Mouse (Mus musculus) layer of hippocampus, postnatal 10 days (tissue): Measurements from ENCODE around the gene Olfr1410. TPM values are rescaled to one million over a fixed set of nuclear protein-coding genes. Genes with fewer than 3 reads are reported as not detected.

Experiments used
- DNase-seq, 2 experiments: peaks; one replicate each; pipeline ENCODE4 v3.0.0; 2021; ENCODE audit warnings: low spot score in 2 of 2
- long read RNA-seq: library from polyadenylated mRNA; stranded (forward); transcript quantifications from one replicate; pipeline ENCODE4 v2.0.0, GENCODE M21; 2023
- total RNA-seq, 2 experiments: library from RNA; stranded (reverse); gene quantifications; 2 replicates each; pipeline ENCODE4 v1.2.3; 2021

Olfr1410 gene
- not detected for total RNA-seq
- long read RNA-seq: 0 reads

DNA sequence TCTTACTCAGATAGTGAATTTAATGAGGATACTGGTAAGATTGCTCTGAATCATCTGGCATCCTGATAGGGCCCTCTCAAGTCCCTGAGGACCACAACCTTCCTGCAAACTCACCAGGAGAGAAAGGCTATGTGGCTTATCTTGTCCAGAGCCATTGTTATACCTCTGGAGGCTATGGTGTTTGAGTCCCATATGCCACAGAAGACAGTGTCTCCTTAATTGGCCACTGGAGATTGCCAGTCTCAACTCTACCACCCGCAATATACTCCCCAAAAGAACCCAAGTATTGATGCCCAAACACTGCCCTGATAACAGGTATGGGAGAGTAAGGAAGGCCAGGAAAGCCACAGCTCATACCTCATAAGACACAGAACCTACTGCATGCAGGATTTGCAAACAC lies at the start of gene Olfr1410:
TSS of gene Olfr1410 (plus strand) at position 301 of the 400 bp plus-strand sequence.
- no peak for DNase-seq

DNA sequence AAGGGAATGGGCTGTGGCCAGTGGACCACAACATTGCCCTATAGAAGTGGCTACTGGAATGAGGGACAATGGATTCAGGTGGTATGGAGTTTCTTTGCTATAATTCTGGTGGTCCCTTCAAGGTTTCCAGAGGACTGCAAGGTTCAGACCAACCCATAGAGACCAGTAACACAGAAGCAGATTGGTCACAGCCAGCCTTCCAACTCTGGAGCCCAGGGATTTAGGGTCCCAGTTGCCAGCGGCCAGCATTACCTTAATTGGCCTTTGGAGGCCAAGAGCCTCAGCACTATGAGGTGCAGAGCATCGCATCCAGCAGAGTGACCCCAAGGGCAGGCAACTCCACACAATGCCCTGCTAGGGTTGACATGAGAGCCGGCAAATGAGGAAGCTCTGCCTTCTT lies 34.6 kb upstream of the Olfr1410 start, which contains the start of gene Olfr1413:
TSS of gene Olfr1413 (plus strand) at position 301 of the 400 bp plus-strand sequence.
- DNase-seq: no peak

DNA sequence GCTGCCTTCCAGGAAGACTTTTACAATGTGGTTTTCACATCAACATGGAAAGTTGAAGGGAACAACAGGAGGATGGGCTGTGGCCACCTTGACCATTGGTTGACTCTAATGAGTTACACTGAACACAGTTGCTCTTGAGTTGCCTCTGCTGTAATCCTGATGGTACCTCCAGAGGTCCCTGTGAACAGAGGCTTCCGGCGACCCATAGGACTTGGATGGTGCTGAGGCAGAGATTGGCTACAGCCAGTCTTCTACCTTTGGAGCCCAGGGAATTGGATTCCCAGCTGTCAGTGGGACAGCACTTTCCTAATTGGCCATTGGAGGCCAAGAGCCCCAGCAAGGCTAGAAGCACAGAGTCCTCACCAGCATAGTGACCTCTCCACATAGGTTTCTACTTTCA lies 20.1 kb upstream of the Olfr1410 start, which contains the start of gene Olfr1412:
TSS of gene Olfr1412 (plus strand) at position 301 of the 400 bp plus-strand sequence.
- no peak for DNase-seq

DNA sequence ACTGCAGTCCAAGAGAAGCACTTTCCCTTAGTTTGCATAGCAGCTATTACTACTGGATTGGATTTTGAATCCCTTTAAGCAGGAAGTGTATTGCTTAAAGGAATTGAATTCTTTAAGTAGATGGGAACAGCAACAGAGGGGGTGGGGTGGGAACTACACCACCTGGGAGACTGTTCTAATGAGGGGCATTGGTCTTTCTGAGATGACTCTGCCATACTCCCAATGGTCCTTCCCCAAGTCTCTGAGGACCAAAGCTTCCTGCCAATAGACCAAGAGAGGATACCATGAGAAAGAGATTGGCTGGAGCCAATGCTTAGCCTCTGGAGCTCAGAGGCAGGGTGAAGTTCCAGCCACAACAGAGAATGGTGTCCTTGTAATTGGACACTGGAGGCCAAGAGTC lies 11.5 kb upstream of the Olfr1410 start, which contains the start of gene Olfr1411:
TSS of gene Olfr1411 (plus strand) at position 301 of the 400 bp plus-strand sequence.
- DNase-seq: no peak

DNA sequence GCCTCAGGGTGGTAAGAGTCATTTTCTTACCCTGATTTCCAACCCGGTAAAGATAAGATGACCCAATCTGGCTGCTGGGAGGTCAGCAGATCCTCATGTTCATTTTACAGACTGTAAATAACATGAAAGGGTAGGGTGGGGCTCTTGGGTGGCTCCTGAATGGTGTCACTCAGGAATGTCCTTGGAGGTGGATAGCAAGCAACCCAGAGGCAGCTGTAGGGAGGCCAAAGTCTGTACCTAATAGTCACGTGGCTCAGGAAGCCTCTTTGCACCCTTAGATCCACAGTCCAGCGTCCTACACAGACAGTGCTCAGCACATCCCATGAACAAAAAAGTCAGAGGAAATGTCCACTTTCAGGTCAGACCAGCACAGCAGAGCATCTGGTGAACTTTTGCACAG lies 9.6 kb upstream of the Olfr1410 start:
- DNase-seq: no peak

DNA sequence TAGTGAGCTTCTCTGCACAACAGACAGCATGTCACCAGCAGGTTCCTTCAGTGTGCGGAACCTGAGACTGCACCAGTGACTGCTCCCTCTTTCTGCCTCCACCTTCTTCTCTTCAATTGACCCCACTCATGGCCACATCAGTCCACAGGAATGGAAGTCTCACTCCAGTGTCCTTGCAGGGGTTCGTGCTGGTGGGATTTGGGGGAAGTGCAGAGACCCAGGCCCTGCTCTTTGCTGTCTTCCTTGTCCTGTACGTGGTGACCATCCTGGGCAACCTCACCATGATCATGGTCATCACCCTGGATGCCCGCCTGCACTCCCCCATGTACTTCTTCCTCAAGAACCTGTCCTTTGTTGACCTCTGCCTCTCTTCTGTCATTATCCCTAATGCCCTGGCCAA lies 2.1 kb downstream of the Olfr1410 start:
- DNase-seq: no peak

DNA sequence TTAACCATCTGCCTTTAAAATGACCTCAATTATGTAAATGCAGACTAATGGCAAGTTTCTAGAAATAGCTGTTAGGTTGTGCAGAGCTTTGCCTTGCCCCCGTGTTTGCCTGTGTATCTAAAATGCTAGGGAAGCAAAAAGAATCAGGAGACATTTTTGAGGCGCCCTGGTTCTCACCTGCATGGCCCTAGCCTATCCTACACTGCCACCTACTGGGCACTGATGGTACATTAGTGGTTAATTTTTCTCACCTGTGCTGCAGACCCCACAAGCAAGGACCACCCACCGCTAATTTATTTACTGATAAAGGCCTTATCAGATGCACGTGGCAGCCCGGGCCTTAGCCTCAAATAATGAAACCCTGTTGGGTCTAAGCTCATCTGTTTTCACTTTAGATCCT lies 5.4 kb downstream of the Olfr1410 start:
- peak; percentile 63 to 75 for DNase-seq

DNA sequence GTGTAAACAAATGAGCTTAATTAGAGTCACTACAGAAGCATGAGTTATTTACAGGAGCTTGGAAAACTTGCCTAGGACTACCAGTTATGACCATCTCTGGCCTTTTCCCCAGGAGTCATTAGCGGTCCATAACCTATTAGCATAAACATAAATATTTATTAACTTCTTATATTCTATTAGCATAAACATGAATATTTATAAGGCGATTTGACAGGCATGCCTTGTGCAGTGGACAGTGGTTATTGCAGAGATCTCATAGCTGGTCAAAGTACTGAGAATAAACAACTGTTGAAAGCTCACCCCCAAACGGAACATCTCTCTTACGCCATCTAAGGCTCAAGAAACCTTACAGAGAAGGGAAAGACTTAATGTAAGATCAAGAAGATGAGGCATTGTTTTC lies 7.6 kb downstream of the Olfr1410 start:
- DNase-seq: no peak

DNA sequence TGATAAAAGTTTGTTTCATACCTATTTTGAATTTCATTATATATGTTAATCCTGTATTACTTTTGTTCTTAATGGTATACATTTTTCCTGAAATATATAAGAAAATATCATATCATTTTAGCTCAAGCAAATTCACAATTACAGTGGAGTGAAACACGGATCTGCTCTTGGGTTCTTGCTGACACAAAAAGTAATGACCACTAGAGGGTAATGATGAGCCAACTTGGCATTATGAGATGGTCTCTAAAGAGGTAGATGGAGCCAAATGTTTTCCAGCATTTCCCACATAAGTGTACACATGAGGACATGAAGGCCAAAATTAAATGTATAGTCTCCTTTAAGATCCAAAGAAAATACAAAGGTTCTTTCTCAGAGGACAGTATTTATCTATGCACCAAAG lies 8.9 kb downstream of the Olfr1410 start:
- DNase-seq: no peak

DNA sequence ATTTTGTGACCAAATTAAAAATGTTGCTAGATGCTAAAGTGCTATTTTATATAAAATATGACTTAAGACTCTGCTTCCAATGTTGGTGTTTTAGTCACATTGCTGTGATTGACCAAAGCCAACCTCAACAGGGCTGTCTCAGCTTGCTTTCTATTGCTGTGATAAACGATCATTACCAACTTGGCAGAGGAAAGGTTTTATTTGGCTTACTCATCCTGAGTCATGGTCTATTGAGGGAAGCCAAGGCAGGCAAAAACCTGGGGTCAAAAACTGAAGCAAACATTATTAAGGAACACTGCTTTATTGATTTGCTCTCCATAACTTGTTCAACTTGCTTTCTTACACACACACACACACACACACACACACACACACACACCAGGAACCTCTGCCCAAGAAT lies 10.5 kb downstream of the Olfr1410 start:
- no peak for DNase-seq

DNA sequence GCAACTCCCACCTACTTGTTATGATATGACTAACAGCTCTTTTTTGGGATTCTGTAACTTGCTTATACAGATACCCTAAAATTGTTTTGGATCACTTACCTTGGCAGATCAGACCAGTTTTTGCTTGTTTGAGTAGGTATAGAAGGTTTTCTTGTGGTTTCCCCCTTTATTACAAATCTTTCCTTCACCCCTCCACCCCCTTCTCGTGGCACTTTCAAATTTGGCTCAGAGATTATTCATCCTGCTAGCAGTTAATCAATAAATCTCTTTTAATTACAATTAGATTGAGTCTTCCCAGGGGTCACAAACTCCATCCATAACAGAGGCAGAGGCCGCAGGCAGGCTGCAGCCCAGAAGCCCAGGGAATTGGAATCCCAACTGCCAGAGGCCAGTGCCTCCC lies 11.9 kb downstream of the Olfr1410 start, which contains the start of gene Olfr12:
TSS of gene Olfr12 (plus strand) at position 301 of the 400 bp plus-strand sequence.
- DNase-seq: no peak

DNA sequence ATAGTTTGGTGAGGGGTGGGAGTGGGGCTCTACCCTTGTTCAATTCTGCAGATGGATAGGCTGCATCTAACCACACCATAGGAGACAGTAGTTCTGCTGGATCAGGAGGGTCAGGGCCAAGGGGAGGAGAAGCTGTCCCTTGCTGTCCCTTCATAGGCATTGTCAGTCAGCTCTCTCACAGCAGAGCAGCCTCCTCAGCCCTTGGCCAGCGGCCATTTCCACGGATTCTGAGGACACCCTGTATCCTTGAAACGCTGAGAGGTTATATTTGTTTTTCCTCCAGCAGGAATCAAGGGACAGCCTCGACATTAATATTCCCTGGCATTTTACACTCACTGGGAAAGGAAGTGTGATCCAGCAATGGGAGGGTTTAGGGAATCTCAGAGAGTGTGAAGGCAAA lies 12.8 kb downstream of the Olfr1410 start:
- DNase-seq: no peak

DNA sequence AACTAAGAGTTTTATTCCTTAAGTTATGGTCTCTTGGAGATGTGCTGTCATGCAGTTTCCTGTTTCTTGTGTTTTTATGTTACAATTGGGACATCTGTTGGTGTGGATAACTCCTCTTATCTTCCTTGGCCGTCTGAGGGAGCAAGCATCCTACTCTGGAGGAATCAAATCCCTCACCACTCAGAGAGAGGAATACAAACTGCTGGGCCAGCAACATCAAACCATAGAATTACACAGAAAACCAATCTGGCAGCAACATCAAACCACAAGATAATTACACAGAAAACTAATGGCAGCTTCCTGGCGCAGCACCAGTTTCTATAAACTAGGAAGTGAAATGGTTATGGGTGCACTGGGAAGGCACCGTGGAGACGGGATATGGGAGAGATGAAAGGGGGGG lies 22.6 kb downstream of the Olfr1410 start:
- no peak for DNase-seq

DNA sequence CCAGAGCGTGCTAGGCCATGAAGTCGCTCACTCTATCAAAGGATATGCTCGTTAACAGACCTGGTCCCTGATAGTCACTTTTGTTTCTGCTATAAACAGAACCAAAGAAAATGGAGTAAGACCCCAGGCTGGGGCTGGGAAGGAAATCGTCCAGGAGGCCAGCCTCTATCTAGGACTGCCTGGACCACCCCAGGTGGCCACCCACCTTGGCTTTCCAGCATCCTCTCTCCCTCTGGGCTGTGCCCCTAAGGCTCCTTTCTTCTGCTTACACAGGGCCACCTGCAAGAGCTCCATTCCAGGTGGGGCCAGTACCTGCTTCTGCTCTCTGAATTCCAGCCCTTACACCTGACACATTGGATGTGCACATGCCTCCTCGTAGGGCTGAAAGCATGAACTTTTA lies 26.6 kb downstream of the Olfr1410 start:
- DNase-seq: no peak

DNA sequence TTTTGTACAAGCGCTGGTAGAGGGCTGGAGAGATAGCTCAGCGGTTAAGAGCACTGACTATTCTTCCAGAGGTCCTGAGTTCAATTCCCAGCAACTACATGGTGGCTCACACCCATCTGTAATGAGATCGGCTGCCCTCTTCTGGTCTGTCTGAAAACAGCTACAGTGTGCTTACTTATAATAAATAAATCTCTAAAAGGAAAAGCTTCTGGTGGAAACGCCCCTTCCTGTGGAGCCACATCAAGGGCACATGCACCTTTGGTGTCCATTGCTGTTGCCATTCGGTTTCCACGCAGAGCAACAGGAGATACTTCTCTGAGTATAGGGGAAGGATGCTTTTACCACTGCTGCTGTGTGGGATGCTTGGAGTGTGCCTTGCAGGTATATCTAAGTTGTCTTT lies 27.4 kb downstream of the Olfr1410 start:
- DNase-seq: no peak

DNA sequence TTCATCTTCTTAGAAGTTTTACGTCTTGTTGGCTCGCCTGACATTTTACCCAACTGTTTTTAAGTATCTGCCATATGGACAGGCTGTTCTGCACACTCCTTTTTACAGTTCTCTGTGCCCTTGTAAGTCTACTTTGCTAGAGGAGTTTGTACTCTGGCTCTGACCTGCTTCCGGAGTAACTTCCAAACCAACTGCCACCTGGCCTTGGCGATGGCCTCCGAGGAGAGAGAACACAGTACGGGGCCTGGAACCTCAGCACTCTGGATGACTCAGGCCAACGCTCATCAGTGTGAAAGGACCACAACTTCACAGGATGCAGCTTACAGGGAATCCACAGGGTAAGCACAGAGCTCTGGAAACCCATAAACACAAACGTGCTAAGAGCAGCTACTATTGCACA lies 28.1 kb downstream of the Olfr1410 start:
- DNase-seq: no peak

DNA sequence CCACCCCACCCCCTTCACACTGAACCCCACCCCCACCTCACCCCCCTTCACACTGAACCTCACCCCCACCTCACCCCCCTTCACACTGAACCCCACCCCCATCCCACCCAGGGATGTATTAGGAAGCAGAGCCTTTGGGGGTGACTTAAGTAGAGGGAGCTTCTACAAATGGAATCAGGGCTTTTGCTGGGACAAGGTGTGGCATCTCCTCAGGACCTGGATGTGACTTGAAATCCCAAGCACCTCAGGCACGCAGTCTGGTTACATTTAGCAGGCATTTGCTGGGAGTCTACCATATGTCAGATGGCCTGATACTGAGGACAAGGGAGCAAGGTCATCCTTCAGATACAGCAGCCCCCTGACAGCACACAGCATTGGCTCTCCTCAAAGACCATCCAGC lies 29.0 kb downstream of the Olfr1410 start:
- no peak for DNase-seq

DNA sequence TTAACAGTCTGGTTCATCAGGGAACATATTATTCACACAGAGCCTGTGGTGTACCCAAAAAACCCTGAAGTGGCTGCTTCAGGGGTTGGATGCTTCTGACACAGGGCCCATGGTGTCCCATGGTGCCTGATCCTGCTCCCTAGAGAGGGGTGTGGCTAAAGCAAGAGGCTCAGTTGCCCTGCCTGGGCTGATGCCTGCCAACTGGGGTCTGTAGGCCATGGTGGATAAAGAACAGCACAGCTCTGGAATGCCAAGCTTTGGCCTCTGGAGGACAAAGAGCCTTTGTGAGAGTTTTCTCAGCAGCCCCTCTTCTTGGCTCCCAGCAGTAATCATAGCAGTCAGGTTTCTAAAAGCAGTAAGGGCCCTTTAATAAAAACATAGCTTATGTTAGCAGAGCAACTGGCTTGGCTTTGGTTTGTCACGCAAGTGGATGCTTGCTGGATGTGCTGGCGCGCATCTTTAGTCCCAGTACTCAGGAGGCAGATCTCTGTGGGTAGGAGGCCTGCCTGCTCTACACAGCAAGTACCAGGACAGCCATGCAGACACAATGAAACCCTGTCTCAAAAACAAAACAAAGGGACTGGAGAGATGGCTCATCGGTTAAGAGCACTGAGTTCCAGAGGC lies 29.5 kb downstream of the Olfr1410 start:
- DNase-seq: peak in 1 of 2 experiments; percentile 35

DNA sequence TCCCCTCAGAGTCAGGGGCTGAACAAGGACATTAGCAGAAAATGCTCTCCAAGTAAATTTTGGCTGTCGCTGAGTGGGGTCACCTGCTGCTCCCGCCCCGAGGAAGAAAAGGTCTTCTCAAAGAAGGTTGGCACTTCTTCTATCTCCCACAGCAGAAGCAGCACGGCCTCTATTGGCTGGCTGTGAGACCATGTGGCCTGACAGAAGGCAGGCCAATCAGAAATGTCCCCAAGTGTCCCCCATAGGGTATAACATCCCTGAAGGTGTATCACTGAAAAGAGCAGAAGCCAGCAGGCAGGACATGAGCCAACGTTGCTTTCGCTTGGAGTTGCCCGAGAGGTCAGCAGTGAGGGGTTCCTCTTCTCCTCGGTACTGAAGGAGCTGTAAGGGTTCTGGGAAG lies 30.4 kb downstream of the Olfr1410 start:
- DNase-seq: no peak

DNA sequence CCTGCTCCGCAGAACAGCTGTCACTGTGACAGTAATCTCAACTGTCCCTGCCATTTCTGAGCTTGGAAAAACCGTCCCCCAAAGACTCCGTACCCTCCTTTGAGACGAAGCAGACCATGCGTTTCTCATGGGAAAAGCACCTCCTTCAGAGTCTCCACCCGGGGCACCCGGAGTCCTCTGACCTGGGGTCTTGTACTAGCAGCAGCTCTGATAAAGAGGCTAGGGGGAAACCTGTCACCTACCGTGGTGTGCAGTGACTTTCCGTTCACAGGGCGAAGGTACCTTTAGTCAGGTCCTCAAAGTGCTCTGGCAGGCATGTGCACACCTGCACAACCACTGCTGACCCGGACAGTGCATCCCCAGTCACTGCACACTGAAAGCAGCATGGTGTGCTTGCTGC lies 31.1 kb downstream of the Olfr1410 start:
- DNase-seq: no peak

DNA sequence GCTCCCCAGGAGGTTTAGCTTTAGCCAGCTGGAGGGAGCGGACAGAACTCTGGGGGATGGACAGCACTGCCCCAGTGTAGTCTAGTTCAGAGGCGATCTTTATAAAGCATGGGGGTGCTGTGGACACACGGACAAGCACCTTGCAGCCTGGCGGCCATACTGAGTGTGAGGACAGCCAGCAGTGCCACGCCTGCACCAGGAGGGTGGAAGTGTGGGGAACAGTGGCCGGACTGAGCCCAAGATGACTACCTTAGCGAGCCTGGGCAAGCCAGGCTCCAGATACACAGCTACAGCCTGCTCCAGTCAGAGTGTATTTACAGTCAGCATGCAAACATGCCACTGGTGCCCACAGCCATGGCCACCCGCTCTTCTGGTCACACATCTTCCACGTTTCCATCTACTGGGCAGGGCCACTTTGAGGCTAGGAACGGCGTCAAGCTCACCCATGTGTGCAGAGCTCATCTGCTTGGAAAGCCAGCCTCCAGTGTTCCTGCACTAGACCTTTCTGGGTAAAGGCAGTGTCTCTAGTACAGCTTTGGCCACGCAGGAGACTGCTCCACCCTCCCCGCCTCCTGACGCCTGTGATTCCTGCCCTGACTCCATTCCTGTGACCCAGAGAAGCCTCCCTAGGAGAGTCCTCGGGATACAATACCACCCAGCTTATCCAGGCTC lies 32.1 kb downstream of the Olfr1410 start:
- DNase-seq: no peak

DNA sequence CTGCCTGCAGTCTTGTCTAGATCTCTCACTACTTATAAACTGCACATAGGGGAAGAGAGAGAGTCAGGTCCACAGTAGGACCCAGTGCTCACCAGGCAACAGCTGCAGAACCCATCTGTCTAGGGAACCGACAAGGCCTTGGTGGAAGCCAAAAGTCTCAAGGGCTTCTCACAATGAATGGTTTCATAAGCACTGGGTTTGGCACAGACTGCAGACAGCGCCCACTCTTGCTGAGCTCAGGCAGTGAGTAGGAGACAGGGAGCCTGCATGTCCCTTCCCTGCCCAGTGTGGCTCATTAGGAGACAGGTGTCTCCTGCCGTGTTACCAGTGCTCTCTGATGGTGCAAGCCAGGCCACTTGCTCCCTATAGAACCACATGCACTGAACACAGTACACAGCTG lies 32.6 kb downstream of the Olfr1410 start:
- peak in 1 of 2 experiments; percentile 52 for DNase-seq

DNA sequence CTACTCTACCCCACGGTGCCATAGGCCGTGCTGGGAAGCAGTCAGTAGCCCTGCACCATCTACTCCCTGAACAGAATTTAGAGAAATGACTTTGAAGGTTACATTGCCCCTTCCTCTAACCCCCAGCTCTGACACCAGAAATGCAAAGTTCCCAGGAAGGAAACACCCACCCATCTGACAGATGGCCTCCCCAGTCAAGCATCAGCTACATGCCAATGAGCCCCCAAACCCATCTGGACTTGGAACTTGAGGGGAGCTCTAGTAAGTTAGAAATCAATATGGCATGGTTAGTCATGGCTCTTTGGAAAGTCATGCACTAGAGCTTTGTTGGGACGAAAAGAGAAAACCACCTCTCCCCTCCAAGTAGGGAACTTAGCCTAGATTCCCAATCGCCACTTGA lies 33.2 kb downstream of the Olfr1410 start:
- no peak for DNase-seq
